Mouse (Mus musculus) CH12.LX (cell line): ENCODE results near the gene St5. TPM values are rescaled to one million over a fixed set of nuclear protein-coding genes. Genes with fewer than 3 reads are reported as not detected.

Experiments used
- DNase-seq: peaks from one replicate; pipeline ENCODE4 v3.0.0-alpha.2; 2013; ENCODE audit errors: extremely low read depth
- H3K27ac ChIP-seq: 2 replicates; pipeline ENCODE4 v1.5.1; 2012; ENCODE audit warnings: low read depth, mild to moderate bottlenecking, control low read depth, moderate library complexity; ENCODE audit not compliant: insufficient read depth
- H3K27me3 ChIP-seq: replicated peaks from 2 replicates; pipeline ENCODE3; 2012; ENCODE audit warnings: inconsistent platforms
- H3K36me3 ChIP-seq, 2 experiments: replicated peaks in 1 of 2; 2 replicates each; pipeline versions ENCODE3 to v1.6.1; 2012; ENCODE audit warnings: inconsistent platforms in 1 of 2, low read length in 1 of 2, mild to moderate bottlenecking in 1 of 2, mixed read lengths in 1 of 2, moderate library complexity in 1 of 2; ENCODE audit not compliant: control insufficient read depth in 1 of 2, insufficient read depth in 1 of 2
- H3K4me1 ChIP-seq, 2 experiments: 2 replicates each; pipeline ENCODE4 v1.6.1; 2012; ENCODE audit warnings: inconsistent platforms in 1 of 2, moderate library complexity in 1 of 2; ENCODE audit not compliant: insufficient read depth in 2 of 2, control insufficient read depth in 1 of 2
- H3K4me2 ChIP-seq: 2 replicates; pipeline ENCODE4 v1.6.1; 2012; ENCODE audit warnings: low read depth, mild to moderate bottlenecking, control low read depth; ENCODE audit not compliant: poor library complexity, insufficient read depth, severe bottlenecking
- H3K4me3 ChIP-seq, 3 experiments: fragments of 150-350 bp in 1 of 3; sonication (generic) in 1 of 3; replicated peaks in 1 of 3; 2 replicates each; pipeline versions ENCODE3 to v1.5.1; 2011 to 2012; ENCODE audit warnings: low read depth in 2 of 3, low read length in 2 of 3, mild to moderate bottlenecking in 2 of 3, moderate library complexity in 2 of 3, control low read depth in 1 of 3, improper control_type of control experiment in 1 of 3, inconsistent platforms in 1 of 3, mixed read lengths in 1 of 3; ENCODE audit not compliant: poor library complexity in 1 of 3
- H3K79me2 ChIP-seq: replicated peaks from 2 replicates; pipeline ENCODE4 v1.6.1; 2012; ENCODE audit warnings: mild to moderate bottlenecking, moderate library complexity; ENCODE audit not compliant: control insufficient read depth, poor library complexity, insufficient read depth, severe bottlenecking; ENCODE audit errors: extremely low read depth
- H3K9ac ChIP-seq: 2 replicates; pipeline ENCODE4 v1.6.1; 2012; ENCODE audit warnings: low read depth, mild to moderate bottlenecking, control low read depth, moderate library complexity; ENCODE audit not compliant: insufficient read depth
- H3K9me3 ChIP-seq: replicated peaks from 2 replicates; pipeline ENCODE3; 2012; ENCODE audit warnings: low read length, inconsistent platforms, mixed read lengths
- BHLHE40 ChIP-seq: IDR thresholded peaks from 2 replicates; pipeline ENCODE4 v1.6.1; 2011; ENCODE audit warnings: mild to moderate bottlenecking, low read depth, low read length, improper control_type of control experiment
- CHD2 ChIP-seq: IDR thresholded peaks from 2 replicates; pipeline ENCODE4 v1.6.1; 2011; ENCODE audit warnings: low read length, improper control_type of control experiment
- EP300 ChIP-seq: IDR thresholded peaks from 2 replicates; pipeline ENCODE4 v1.6.1; 2011; ENCODE audit warnings: low read length, improper control_type of control experiment
- HCFC1 ChIP-seq: IDR thresholded peaks from 2 replicates; pipeline ENCODE4 v1.6.1; 2012; ENCODE audit warnings: low read depth, mild to moderate bottlenecking, inconsistent platforms, low read length, improper control_type of control experiment
- IRF4 ChIP-seq: IDR thresholded peaks from 2 replicates; pipeline ENCODE4 v1.6.1; 2014; ENCODE audit warnings: low read depth, mild to moderate bottlenecking, inconsistent platforms, low read length, improper control_type of control experiment
- JUND ChIP-seq: conservative IDR thresholded peaks from 2 replicates; pipeline ENCODE4 v1.6.1; 2011; ENCODE audit warnings: low read depth, low read length, improper control_type of control experiment
- MAFK ChIP-seq: IDR thresholded peaks from 2 replicates; pipeline ENCODE4 v1.6.1; 2011; ENCODE audit warnings: low read length, improper control_type of control experiment; ENCODE audit not compliant: insufficient replicate concordance
- MXI1 ChIP-seq: IDR thresholded peaks from 2 replicates; pipeline ENCODE4 v1.6.1; 2011; ENCODE audit warnings: mild to moderate bottlenecking, low read depth, low read length, improper control_type of control experiment
- NRF1 ChIP-seq: IDR thresholded peaks from 2 replicates; pipeline ENCODE4 v1.6.1; 2014; ENCODE audit warnings: low read depth, mild to moderate bottlenecking, inconsistent platforms, low read length, improper control_type of control experiment, moderate library complexity
- POLR2A ChIP-seq: IDR thresholded peaks from 2 replicates; pipeline ENCODE4 v1.6.1; 2011; ENCODE audit warnings: low read depth, mild to moderate bottlenecking, improper control_type of control experiment, low read length
- UBTF ChIP-seq: IDR thresholded peaks from 2 replicates; pipeline ENCODE4 v1.6.1; 2012; ENCODE audit warnings: low read depth, mild to moderate bottlenecking, inconsistent platforms, low read length, improper control_type of control experiment, moderate library complexity
- USF1 ChIP-seq: IDR thresholded peaks from 2 replicates; pipeline ENCODE4 v1.6.1; 2014; ENCODE audit warnings: low read depth, mild to moderate bottlenecking, inconsistent platforms, low read length, improper control_type of control experiment
- USF2 ChIP-seq: conservative IDR thresholded peaks from 2 replicates; pipeline ENCODE4 v1.6.1; 2011; ENCODE audit warnings: low read depth, low read length, improper control_type of control experiment
- dilution Hi-C: fragments of 300-500 bp; cut with MboI; formaldehyde crosslinking; loops from 2 replicates; pipeline ENCODE4 v1.14.3; 2020; ENCODE audit warnings: low sequenced_read_pairs; ENCODE audit not compliant: extremely low pct_unique_long_range_greater_than_20kb, extremely low pct_ligation_motif_present
- in situ Hi-C: fragments of 300-500 bp; cut with MboI; formaldehyde crosslinking; loops from 3 replicates; pipeline ENCODE4 v1.14.3; 2019; ENCODE audit warnings: low sequenced_read_pairs, low pct_ligation_motif_present, low pct_unique_long_range_greater_than_20kb, mixed read lengths
- polyA plus RNA-seq: library from polyadenylated mRNA; unstranded; fragments of >175 nt; gene quantifications from 2 replicates; pipeline ENCODE4 v1.2.1, GENCODE M21; 2012; ENCODE audit warnings: low read depth; ENCODE audit not compliant: insufficient read length
- total RNA-seq, 2 experiments: library from RNA; depleted of rRNA; stranded (reverse); fragments of 300-350 nt in 1 of 2; fragments of >200 nt in 1 of 2; gene quantifications; 2 replicates each; pipeline ENCODE4 v1.2.3; 2012 to 2014

St5 gene
- total and polyA plus RNA-seq, 3 experiments, result 1.3 to 3.4 (median 1.6) TPM

DNA sequence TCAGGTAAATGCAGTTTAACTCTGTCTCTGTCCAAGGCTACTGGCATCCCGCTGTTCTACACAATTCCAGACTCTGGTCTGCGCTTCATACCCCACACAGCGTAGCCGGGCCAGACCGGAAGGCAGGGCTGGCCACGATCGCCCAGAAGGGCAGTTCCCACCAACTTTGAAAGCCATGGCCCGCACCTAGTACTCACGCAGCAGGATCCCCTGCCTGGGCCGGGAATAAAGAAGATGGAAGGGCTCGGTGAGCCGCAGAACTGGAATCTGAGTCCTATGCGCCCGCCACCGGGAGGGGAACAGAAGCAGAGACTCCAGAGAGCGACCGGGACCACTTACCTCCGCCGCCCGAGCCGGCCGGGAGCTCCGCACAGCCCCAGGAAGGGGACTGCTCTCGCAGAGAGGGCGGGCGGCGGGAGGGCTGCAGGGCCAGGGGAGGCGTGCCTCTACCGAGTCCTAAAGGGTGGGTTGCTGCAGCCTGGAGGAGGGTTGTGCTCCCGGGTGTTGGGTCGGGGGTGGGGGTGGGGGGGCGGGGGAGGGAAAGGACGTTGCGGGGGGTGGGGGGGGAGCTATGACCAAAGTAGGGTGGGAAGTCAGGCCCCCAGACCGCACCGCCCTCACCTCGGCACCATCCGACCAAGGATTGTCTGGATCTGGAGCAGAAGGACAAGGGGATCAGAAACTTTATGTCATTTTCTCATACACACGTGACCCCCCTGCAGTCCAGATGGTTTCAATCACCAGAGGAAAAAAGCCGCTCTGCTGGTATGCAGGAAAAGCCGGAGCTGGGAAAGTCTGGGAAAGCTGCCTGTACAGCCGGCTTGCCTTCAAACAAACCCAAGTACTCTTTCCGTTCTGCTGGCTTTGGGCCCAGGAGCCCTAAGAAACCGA lies 31.6 kb downstream of the St5 start:
- Histone ChIP-seq H3K79me2 (no peaks in the 10 kb centered on the region), H3K36me3 (no peaks in the 10 kb centered on the region), H3K27me3 (no peaks in the 10 kb centered on the region), H3K4me3 (no peak overlapping the region), H3K9ac (no peak overlapping the region), H3K9me3 (no peaks in the 10 kb centered on the region), H3K4me2 (no peak overlapping the region), H3K27ac (no peak overlapping the region), H3K4me1 (peaks cover 0 to 16% of the 10 kb centered on the region in 2 experiments; a peak in 2 of 4 replicates)
- in situ Hi-C loops (no loop called here), dilution Hi-C loops (no loop called here)
- TF ChIP-seq CHD2, result no peak
- no peak for TF ChIP-seq JUND
- no peak for TF ChIP-seq USF2
- no peak for TF ChIP-seq MXI1
- DNase-seq, result no peak

DNA sequence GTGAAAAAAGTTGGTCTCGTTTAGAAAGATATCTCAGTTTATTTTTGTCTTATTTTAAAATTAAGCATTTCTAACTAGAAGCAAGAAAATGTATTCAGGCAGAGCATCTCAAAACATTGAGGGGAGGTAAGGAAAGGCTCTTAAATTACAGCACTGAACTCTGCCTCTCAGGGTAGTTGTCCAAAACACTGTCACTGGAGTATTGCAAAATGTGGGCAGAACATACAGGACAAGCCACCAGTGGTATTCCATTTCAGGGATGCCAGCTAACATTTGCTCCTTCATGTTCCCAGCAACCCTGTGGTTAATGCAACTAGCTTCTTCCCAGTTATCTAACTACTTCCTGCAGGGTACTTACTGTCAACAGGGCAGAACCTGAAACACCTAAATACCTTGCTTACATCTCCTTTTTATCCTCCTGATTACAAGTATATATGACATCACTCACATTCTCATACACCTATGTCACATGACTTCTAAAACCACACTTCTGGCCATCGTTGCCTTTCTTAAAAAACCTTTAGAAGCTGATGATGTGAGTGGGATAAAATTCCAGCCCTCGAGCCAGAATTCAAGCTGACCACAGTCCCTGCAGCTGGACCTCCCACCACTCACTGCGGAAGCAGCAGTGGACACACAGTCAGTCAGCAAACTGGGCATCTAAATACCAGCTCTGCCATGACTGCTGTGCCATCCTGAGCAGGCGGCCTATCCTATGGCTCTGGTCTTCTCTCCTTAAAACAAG lies 33.8 kb downstream of the St5 start:
- Histone ChIP-seq H3K79me2 (no peaks in the 10 kb centered on the region), H3K9ac (no peak overlapping the region), H3K9me3 (no peaks in the 10 kb centered on the region), H3K4me2 (no peak overlapping the region), H3K36me3 (no peaks in the 10 kb centered on the region), H3K27ac (no peak overlapping the region), H3K4me3 (no peak overlapping the region), H3K27me3 (no peaks in the 10 kb centered on the region), H3K4me1 (peaks cover 0 to 4% of the 10 kb centered on the region in 2 experiments; a peak in 1 of 4 replicates)
- in situ Hi-C loops (no loop called here), dilution Hi-C loops (no loop called here)
- DNase-seq, result no peak
- TF ChIP-seq NRF1 (no peak), IRF4 (no peak), EP300 (no peak), BHLHE40 (no peak), UBTF (no peak), USF1 (no peak), POLR2A (no peak), MAFK (no peak), HCFC1 (no peak)
